ENCODE assay signal across 8 mouse cellular contexts in the genomic region with DNA sequence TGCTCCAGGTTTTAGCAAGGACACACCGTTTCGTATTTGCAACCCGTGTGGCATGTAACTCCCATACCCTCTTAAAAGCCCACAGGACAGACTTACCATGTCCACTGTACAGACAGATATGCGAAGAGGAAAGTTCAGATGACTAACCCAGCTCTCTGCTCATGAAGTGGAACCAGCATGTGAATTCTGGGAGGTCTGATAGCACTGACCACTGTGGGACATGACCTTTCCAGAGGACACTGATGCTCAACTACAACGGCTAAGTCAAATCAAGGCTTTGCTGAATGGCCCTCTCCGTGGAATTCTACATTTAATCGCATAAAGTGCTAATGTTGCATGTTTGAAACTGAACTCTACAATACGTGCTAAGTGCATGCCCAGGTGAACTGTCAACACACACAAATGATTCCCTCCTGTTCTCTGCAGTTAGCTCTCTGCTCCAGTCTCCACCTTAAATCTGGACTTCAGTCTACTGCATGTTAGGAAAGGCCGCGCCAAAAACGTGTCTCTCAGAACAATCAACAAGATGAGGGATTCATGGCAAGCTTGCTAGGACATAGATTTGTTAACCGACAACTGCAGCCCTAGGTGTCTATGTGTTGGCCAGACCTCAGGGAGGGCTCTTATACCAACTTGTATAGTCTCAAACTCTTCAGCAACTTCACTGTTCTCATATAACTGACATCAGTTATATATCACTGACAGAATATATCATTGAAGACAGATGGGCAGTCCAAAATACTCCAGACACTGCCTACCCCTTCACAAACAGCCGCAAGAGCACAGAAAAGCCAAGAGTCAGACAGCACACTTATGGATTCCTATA. TPM values are rescaled to one million over a fixed set of nuclear protein-coding genes. Genes with fewer than 3 reads are reported as not detected.
DNase-seq lines count a peak whose midpoint lies in the region; ATAC-seq lines count a peak whose summit lies in the region.

No protein-coding gene starts in this region.

- peaks cover 5 to 23% of the 10 kb centered on the region in 2 experiments; a peak in 3 of 4 replicates for H3K4me1 ChIP-seq in heart, embryonic 14.5 days (ENCODE audit: control insufficient read depth in 2 of 2, insufficient read depth in 2 of 2, low read length in 2 of 2)
- H3K4me1 ChIP-seq in liver, embryonic 13.5 days (replicated peaks), result peaks cover 52% of the 10 kb centered on the region
- H3K4me1 ChIP-seq in stomach, embryonic 16.5 days (ENCODE audit: control insufficient read depth, insufficient read depth, low read length), result peaks cover 30% of the 10 kb centered on the region

- DNase-seq in adrenal gland, postnatal 10 days, result peak; percentile 21
- DNase-seq in adrenal gland, adult 8-10 months, result no peak
- peak; percentile 29 for DNase-seq in retina, embryonic 14.5 days (ENCODE audit: low spot score)
- DNase-seq in retina, postnatal 1 day, result no peak
- DNase-seq in liver, embryonic 13.5 days, result no peak
- DNase-seq in right cerebral cortex, postnatal 25 days, result no peak

- peak overlapping the region in 1 of 2 experiments; percentile 85; a peak in 1 of 4 replicates for H3K27ac ChIP-seq in heart, embryonic 14.5 days (replicated peaks in 1 of 2; ENCODE audit: control insufficient read depth in 1 of 2, insufficient read depth in 1 of 2, low read depth in 2 of 2, low read length in 2 of 2)
- peak overlapping the region; percentile 83 for H3K27ac ChIP-seq in liver, embryonic 13.5 days
- H3K27ac ChIP-seq in stomach, embryonic 16.5 days (ENCODE audit: low read length), result no peak overlapping the region

- H3K9ac ChIP-seq in heart, embryonic 14.5 days (ENCODE audit: low read length), result peak overlapping the region; percentile 80
- peak overlapping the region; percentile 77 for H3K9ac ChIP-seq in liver, embryonic 13.5 days
- peak overlapping the region; percentile 80 for H3K9ac ChIP-seq in stomach, embryonic 16.5 days (ENCODE audit: low read length)

- H3K27me3 ChIP-seq in heart, embryonic 14.5 days (ENCODE audit: control insufficient read depth, insufficient read depth, low read length), result no peaks in the 10 kb centered on the region
- H3K27me3 ChIP-seq in liver, embryonic 13.5 days, result no peaks in the 10 kb centered on the region
- H3K27me3 ChIP-seq in stomach, embryonic 16.5 days (ENCODE audit: control insufficient read depth, insufficient read depth, low read length), result no peaks in the 10 kb centered on the region

- peak overlapping the region; percentile 65 for H3K4me2 ChIP-seq in heart, embryonic 14.5 days (ENCODE audit: low read length)
- peak overlapping the region; percentile 60 for H3K4me2 ChIP-seq in liver, embryonic 13.5 days
- peak overlapping the region; percentile 66 for H3K4me2 ChIP-seq in stomach, embryonic 16.5 days (ENCODE audit: low read depth, low read length)

- H3K36me3 ChIP-seq in heart, embryonic 14.5 days (ENCODE audit: control insufficient read depth, insufficient read depth, low read length), result peaks cover 50% of the 10 kb centered on the region
- H3K36me3 ChIP-seq in liver, embryonic 13.5 days, result peaks cover 51% of the 10 kb centered on the region
- peaks cover 28% of the 10 kb centered on the region for H3K36me3 ChIP-seq in stomach, embryonic 16.5 days (ENCODE audit: control insufficient read depth, insufficient read depth, low read length)

- no peaks in the 10 kb centered on the region for H3K9me3 ChIP-seq in heart, embryonic 14.5 days (ENCODE audit: control insufficient read depth, low read length)
- H3K9me3 ChIP-seq in liver, embryonic 13.5 days (replicated peaks), result no peaks in the 10 kb centered on the region
- H3K9me3 ChIP-seq in stomach, embryonic 16.5 days (replicated peaks; ENCODE audit: control insufficient read depth, low read length), result no peaks in the 10 kb centered on the region

- no peak for ATAC-seq in heart, embryonic 14.5 days (ENCODE audit: insufficient number of reproducible peaks, insufficient read depth, low FRiP score, low read depth)
- ATAC-seq in liver, embryonic 13.5 days (ENCODE audit: low read depth), result no peak
- ATAC-seq in stomach, embryonic 16.5 days (ENCODE audit: insufficient read depth, low FRiP score), result no peak

- H3K4me3 ChIP-seq in heart, embryonic 14.5 days (ENCODE audit: control insufficient read depth in 1 of 2, insufficient read depth in 1 of 2, low read depth in 1 of 2, low read length in 2 of 2), result peak overlapping the region; percentile 47 to 55
- peak overlapping the region; percentile 61 for H3K4me3 ChIP-seq in liver, embryonic 13.5 days (replicated peaks)
- peak overlapping the region; percentile 56 for H3K4me3 ChIP-seq in stomach, embryonic 16.5 days (replicated peaks; ENCODE audit: low read length)

- 63% methylated on average over 13 of the region's 13 CpGs for WGBS in heart, embryonic 14.5 days
- 61% methylated on average over 13 of the region's 13 CpGs for WGBS in liver, embryonic 13.5 days (ENCODE audit: insufficient replicate concordance)
- WGBS in stomach, embryonic 16.5 days, result 60% methylated on average over 13 of the region's 13 CpGs

RNA-seq across cellular contexts. Expression of gene Hjurp, which starts 1.5 kb away (rescaled TPM):
- 10 to 100 TPM; 63.8 to 91.9 TPM for total RNA-seq in adrenal gland, postnatal 10 days (2021)
- 10 to 100 TPM; 33.0 to 55.0 (median 43.2) TPM for total RNA-seq in adrenal gland, adult 8-10 months (2022)
- 104 TPM in 2 replicates for polyA plus RNA-seq in heart, embryonic 14.5 days (2014; fragmentation: Nextera tagmentation; extraction: Ambion mirVana)
- polyA plus RNA-seq in liver, embryonic 13.5 days (2015; fragmentation: Nextera tagmentation; extraction: Ambion mirVana), result 61.0 and 69.7 TPM in 2 replicates
- 169 and 173 TPM in 2 replicates for polyA plus RNA-seq in stomach, embryonic 16.5 days (2015; fragmentation: Nextera tagmentation; extraction: Ambion mirVana)

RNA-seq across cellular contexts. Expression of gene Trpm8, which starts 1.6 kb away (rescaled TPM):
- total RNA-seq in adrenal gland, postnatal 10 days (2021), result not detected
- total RNA-seq in adrenal gland, adult 8-10 months (2022), result not detected
- polyA plus RNA-seq in heart, embryonic 14.5 days (2014; fragmentation: Nextera tagmentation; extraction: Ambion mirVana), result 0.04 TPM in 1 of 2 replicates, not detected in the other
- polyA plus RNA-seq in liver, embryonic 13.5 days (2015; fragmentation: Nextera tagmentation; extraction: Ambion mirVana), result not detected in 2 replicates
- not detected in 2 replicates for polyA plus RNA-seq in stomach, embryonic 16.5 days (2015; fragmentation: Nextera tagmentation; extraction: Ambion mirVana)

RNA-seq across cellular contexts. Expression of gene Mroh2a, which starts 49.1 kb away (rescaled TPM):
- 1 to 10 TPM in 1 of 2 experiments, under 1 TPM in 1; 0.67 to 1.3 TPM for total RNA-seq in adrenal gland, postnatal 10 days (2021)
- total RNA-seq in adrenal gland, adult 8-10 months (2022), result under 1 TPM in 2 of 4 experiments, not detected in 2; 0.10 to 0.16 TPM
- polyA plus RNA-seq in heart, embryonic 14.5 days (2014; fragmentation: Nextera tagmentation; extraction: Ambion mirVana), result 0.62 and 0.77 TPM in 2 replicates
- polyA plus RNA-seq in liver, embryonic 13.5 days (2015; fragmentation: Nextera tagmentation; extraction: Ambion mirVana), result 0.41 TPM in 2 replicates
- 1.6 and 1.7 TPM in 2 replicates for polyA plus RNA-seq in stomach, embryonic 16.5 days (2015; fragmentation: Nextera tagmentation; extraction: Ambion mirVana)

Comparison
In these comparisons a context has a peak if more than half of its experiments do, and no peak if none do; other contexts are left out.
1. DNase-seq: peak in adrenal gland, postnatal 10 days (single experiment) and retina, embryonic 14.5 days (single experiment); none in adrenal gland, adult 8-10 months (single experiment), retina, postnatal 1 day (single experiment), liver, embryonic 13.5 days (single experiment) and right cerebral cortex, postnatal 25 days (single experiment).
2. Peak in every context shown above with its lines, with median percentiles within 50 percentile points of each other: H3K4me2 ChIP-seq, H3K4me3 ChIP-seq and H3K9ac ChIP-seq.